7 mouse cellular contexts compared by ENCODE assay signal in the genomic region with DNA sequence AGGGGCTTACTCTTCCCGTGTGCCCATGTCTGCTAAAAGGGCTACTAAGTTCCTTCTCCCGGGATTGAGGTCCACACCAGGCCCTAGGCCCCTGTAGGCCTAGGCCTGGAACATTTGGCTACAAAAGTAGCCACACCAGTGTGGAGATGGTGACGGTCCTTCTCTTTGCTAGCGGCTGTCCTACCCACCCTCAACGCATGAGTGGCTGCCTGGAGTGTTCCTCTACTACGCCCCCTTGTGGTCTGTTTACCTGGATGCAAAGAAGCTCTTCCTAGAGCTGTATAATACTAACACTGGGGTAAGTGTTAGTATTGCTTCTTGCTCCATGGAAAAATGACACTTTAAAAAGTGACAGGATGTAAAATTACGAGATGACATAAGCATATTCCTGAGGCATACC.
DNase-seq lines count a peak whose midpoint lies in the region; ATAC-seq lines count a peak whose summit lies in the region.

No protein-coding gene starts in this region.

- no peak overlapping the region for H3K4me3 ChIP-seq in kidney, embryonic 14.5 days (ENCODE audit: low read length)
- no peak overlapping the region for H3K4me3 ChIP-seq in liver, embryonic 11.5 days (ENCODE audit: low read depth, low read length)

- no peaks in the 10 kb centered on the region for H3K9me3 ChIP-seq in kidney, embryonic 14.5 days (ENCODE audit: control insufficient read depth, low read length)
- no peaks in the 10 kb centered on the region for H3K9me3 ChIP-seq in liver, embryonic 11.5 days (ENCODE audit: control insufficient read depth, low read length)

- WGBS in kidney, embryonic 14.5 days, result 46% methylated on average over 7 of the region's 7 CpGs
- WGBS in liver, embryonic 11.5 days, result 45% methylated on average over 7 of the region's 7 CpGs

- H3K27ac ChIP-seq in kidney, embryonic 14.5 days (ENCODE audit: low read depth, low read length), result no peak overlapping the region
- no peak overlapping the region for H3K27ac ChIP-seq in liver, embryonic 11.5 days (ENCODE audit: low read depth, low read length)

- no peaks in the 10 kb centered on the region for H3K27me3 ChIP-seq in kidney, embryonic 14.5 days (ENCODE audit: control insufficient read depth, insufficient read depth, low read length)
- H3K27me3 ChIP-seq in liver, embryonic 11.5 days (replicated peaks; ENCODE audit: control insufficient read depth, insufficient read depth, low read length), result no peaks in the 10 kb centered on the region

- no peak overlapping the region for H3K4me2 ChIP-seq in kidney, embryonic 14.5 days (replicated peaks; ENCODE audit: low read depth, low read length)
- peak overlapping the region; percentile 15; the same call in 1 of the 2 replicates for H3K4me2 ChIP-seq in liver, embryonic 11.5 days

- peaks cover 25% of the 10 kb centered on the region for H3K36me3 ChIP-seq in kidney, embryonic 14.5 days (ENCODE audit: control insufficient read depth, insufficient read depth, low read length)
- no peaks in the 10 kb centered on the region; the same call in 1 of the 2 replicates for H3K36me3 ChIP-seq in liver, embryonic 11.5 days (ENCODE audit: control insufficient read depth, insufficient read depth, low read length)

- DNase-seq in kidney, postnatal 10 days, result peak; percentile 70
- DNase-seq in adrenal gland, postnatal 14 days, result peak; percentile 80
- DNase-seq in cerebellum, postnatal 25 days, result peak; percentile 44 to 65
- no peak for DNase-seq in liver, embryonic 11.5 days (ENCODE audit: low spot score)
- peak; percentile 64 for DNase-seq in thymus, postnatal 14 days
- DNase-seq in urinary bladder, postnatal 10 days (ENCODE audit: low spot score), result no peak

- H3K4me1 ChIP-seq in kidney, embryonic 14.5 days (ENCODE audit: control insufficient read depth, insufficient read depth, low read length), result peaks cover 38% of the 10 kb centered on the region
- H3K4me1 ChIP-seq in liver, embryonic 11.5 days (replicated peaks; ENCODE audit: control insufficient read depth, insufficient read depth, low read length), result peaks cover 23% of the 10 kb centered on the region

- H3K9ac ChIP-seq in kidney, embryonic 14.5 days (ENCODE audit: low read depth, low read length), result no peak overlapping the region
- no peak overlapping the region for H3K9ac ChIP-seq in liver, embryonic 11.5 days (ENCODE audit: low read depth, low read length)

- no peak for ATAC-seq in kidney, embryonic 14.5 days (ENCODE audit: low FRiP score, low TSS enrichment)
- ATAC-seq in liver, embryonic 11.5 days (replicated peaks; ENCODE audit: low FRiP score), result no peak

Comparison
In these comparisons a context has a peak if more than half of its experiments do, and no peak if none do; other contexts are left out.
1. DNase-seq: peak in kidney, postnatal 10 days (single experiment), adrenal gland, postnatal 14 days (single experiment), cerebellum, postnatal 25 days (2 of 2) and thymus, postnatal 14 days (single experiment); none in liver, embryonic 11.5 days (single experiment) and urinary bladder, postnatal 10 days (single experiment).